Mouse (Mus musculus) erythroblast, embryonic 14.5 days (primary cell): ENCODE measurements around the gene Agpat2.

ENCODE experiments used
- GATA1 ChIP-seq: IDR thresholded peaks from 2 replicates; pipeline ENCODE4 v1.6.1; 2012; ENCODE audit warnings: low read length, inconsistent platforms, mixed read lengths
- TAL1 ChIP-seq: IDR thresholded peaks from 3 replicates; pipeline ENCODE4 v1.6.1; 2012; ENCODE audit warnings: low read length, inconsistent platforms, mixed read lengths

GRCm38 (mm10) chr2:26634629-26635488, 30.6 kb upstream of the Agpat2 start:
- TF ChIP-seq GATA1 (no peak), TAL1 (no peak)
